Mouse (Mus musculus) hindbrain, postnatal 0 days (tissue): ENCODE measurements around the gene Spon1. TPM values are rescaled to one million over a fixed set of nuclear protein-coding genes. Genes with fewer than 3 reads are reported as not detected.

ENCODE experiments used
- ATAC-seq: fragments of 200-750 bp; cut with Nextera tagmentation; 2 replicates; pipeline ENCODE4 v1.8.0; 2017; ENCODE audit warnings: mild to moderate bottlenecking, moderate TSS enrichment, moderate library complexity
- DNase-seq: peaks from one replicate; pipeline ENCODE4 v3.0.0-alpha.2; 2015; ENCODE audit warnings: low spot score
- H3K27ac ChIP-seq: fragments of 300-500 bp; sonication (generic); 2 replicates; pipeline ENCODE4 v1.5.1; 2014; ENCODE audit warnings: mild to moderate bottlenecking
- H3K27me3 ChIP-seq: fragments of 300-500 bp; sonication (generic); 2 replicates; pipeline ENCODE4 v1.6.1; 2014; ENCODE audit warnings: low read length, mixed read lengths; ENCODE audit not compliant: insufficient read depth
- H3K36me3 ChIP-seq: fragments of 300-500 bp; sonication (generic); 2 replicates; pipeline ENCODE4 v1.6.1; 2014; ENCODE audit warnings: low read length, mixed read lengths; ENCODE audit not compliant: insufficient read depth
- H3K4me1 ChIP-seq: fragments of 300-500 bp; sonication (generic); 2 replicates; pipeline ENCODE4 v1.6.1; 2014; ENCODE audit warnings: antibody characterized with exemption, low read length, mixed read lengths; ENCODE audit not compliant: insufficient read depth
- H3K4me2 ChIP-seq: fragments of 300-500 bp; sonication (generic); 2 replicates; pipeline ENCODE4 v1.6.1; 2014; ENCODE audit warnings: low read depth, mild to moderate bottlenecking, low read length, moderate library complexity, mixed read lengths
- H3K4me3 ChIP-seq: fragments of 300-500 bp; sonication (generic); 2 replicates; pipeline ENCODE4 v1.5.1; 2014; ENCODE audit warnings: low read length
- H3K9ac ChIP-seq: fragments of 300-500 bp; sonication (generic); replicated peaks from 2 replicates; pipeline ENCODE4 v1.6.1; 2014; ENCODE audit warnings: mild to moderate bottlenecking, low read length, moderate library complexity, mixed read lengths
- H3K9me3 ChIP-seq: fragments of 300-500 bp; sonication (generic); 2 replicates; pipeline ENCODE4 v1.6.1; 2016; ENCODE audit warnings: low read length, mixed read lengths
- CTCF ChIP-seq: IDR thresholded peaks from 2 replicates; pipeline ENCODE4 v1.5.1; 2016; ENCODE audit warnings: antibody characterized with exemption, control low read depth, low read depth
- WGBS: fragments of 180-500 bp; shearing (Covaris S2); extraction: QIAGEN DNeasy Blood & Tissue Kit; methylation state at CpG from one replicate; pipeline ENCODE4 v1.1.7; 2014; 5-methylcytosine and 5-hydroxymethylcytosine counted together
- polyA plus RNA-seq: library from polyadenylated mRNA; unstranded; fragments of >200 nt; fragmentation: Nextera tagmentation; extraction: Ambion mirVana; gene quantifications from 2 replicates; pipeline ENCODE4 v1.2.1, GENCODE M21; 2015
- total RNA-seq: library from RNA; depleted of rRNA; stranded (reverse); fragments of >200 nt; gene quantifications from 2 replicates; pipeline ENCODE4 v1.2.3, GENCODE M21; 2014

The Spon1 gene
- total and polyA plus RNA-seq, 2 experiments from 2014 or later, result 43.8 to 50.3 TPM

- H3K4me3 ChIP-seq, result no peak overlapping the region
- no peak overlapping the region for H3K9ac ChIP-seq
- H3K36me3 ChIP-seq, result no peaks in the 10 kb centered on the region
- no peaks in the 10 kb centered on the region for H3K27me3 ChIP-seq
- 42% methylated on average over 2 of the region's 2 CpGs for WGBS
- H3K9me3 ChIP-seq, result no peaks in the 10 kb centered on the region
- TF ChIP-seq CTCF, result no peak
- ATAC-seq (no peak), DNase-seq (no peak)
- peaks cover 12% of the 10 kb centered on the region; the same call in 1 of the 2 replicates for H3K4me1 ChIP-seq
- H3K27ac ChIP-seq, result no peak overlapping the region
- H3K4me2 ChIP-seq, result no peak overlapping the region
Measured at GRCm38 (mm10) chr7:113828576-113828975, 62.8 kb downstream of the Spon1 start.

DNA sequence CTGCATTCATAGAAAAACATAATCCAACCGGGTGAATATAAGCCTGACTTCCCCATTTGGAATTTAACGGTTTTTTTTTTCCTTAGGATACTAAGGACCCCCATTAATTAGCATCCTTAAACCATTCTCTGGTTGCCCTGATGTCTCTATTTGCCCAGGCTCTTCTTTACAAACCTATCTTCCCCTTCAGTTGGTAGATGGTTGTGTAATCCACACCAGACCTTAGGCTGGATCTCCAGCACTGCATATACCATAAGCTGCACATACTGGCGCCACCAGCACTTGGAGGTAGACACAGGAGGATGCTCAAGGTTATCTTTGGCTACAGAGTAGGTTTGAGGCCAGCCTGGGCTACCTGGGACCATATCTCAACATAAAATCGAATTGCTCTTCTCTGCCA lies 71.4 kb downstream of the Spon1 start:
- no peak for TF ChIP-seq CTCF
- DNase-seq, result no peak
- WGBS, result 85% methylated on average over 4 of the region's 4 CpGs
- no peak overlapping the region for H3K9ac ChIP-seq
- no peak for ATAC-seq
- no peaks in the 10 kb centered on the region for H3K9me3 ChIP-seq
- no peaks in the 10 kb centered on the region for H3K27me3 ChIP-seq
- H3K36me3 ChIP-seq, result no peaks in the 10 kb centered on the region
- no peaks in the 10 kb centered on the region for H3K4me1 ChIP-seq
- no peak overlapping the region for H3K4me3 ChIP-seq
- H3K4me2 ChIP-seq, result no peak overlapping the region
- H3K27ac ChIP-seq, result no peak overlapping the region

DNA sequence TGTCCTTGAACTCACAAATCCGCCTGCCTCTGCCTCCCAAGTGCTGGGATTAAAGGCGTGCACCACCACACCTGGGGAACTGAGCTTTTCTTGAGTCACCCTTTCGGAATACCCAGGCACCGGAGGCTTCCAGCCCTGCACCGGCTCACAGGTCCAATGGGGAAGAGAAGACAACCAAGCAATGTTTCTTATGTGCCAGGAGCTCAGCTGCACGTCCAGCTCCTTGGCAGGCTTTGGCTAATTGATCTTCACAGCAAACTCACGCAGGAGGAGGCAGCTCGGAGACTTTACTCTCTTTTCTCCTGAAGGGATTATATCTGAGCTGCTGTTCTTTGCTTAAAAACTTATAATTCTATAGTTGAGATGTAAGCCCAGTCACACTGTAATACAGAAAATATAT lies 73.6 kb downstream of the Spon1 start:
- Histone ChIP-seq H3K9ac (no peak overlapping the region), H3K27me3 (no peaks in the 10 kb centered on the region), H3K4me1 (no peaks in the 10 kb centered on the region), H3K27ac (no peak overlapping the region), H3K9me3 (no peaks in the 10 kb centered on the region), H3K4me3 (no peak overlapping the region), H3K4me2 (no peak overlapping the region), H3K36me3 (no peaks in the 10 kb centered on the region)
- DNase-seq (peak; percentile 56), ATAC-seq (no peak)
- WGBS, result 48% methylated on average over 8 of the region's 8 CpGs
- no peak for TF ChIP-seq CTCF

DNA sequence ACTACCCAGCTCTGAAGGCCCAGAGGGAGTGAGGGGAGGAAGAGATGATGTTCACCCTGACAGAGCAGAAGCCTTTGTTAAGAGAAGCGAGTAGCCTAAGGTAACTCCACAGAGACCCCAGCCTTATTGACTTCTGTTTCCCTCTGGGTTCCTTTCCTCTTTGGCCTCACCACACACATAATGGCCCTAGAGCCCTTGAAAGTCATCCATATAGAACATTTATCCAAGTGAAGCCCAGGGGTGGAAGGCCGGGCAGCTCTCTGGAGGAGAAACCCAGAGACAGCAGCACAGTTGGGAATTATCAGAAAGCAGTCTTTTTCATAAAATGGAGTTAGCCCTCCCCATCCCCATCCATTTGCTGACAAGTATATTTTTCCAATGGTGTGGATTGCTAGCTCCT lies 75.7 kb downstream of the Spon1 start:
- DNase-seq, result no peak

GRCm38 (mm10) chr7:113843150-113843549 lies 77.4 kb downstream of the Spon1 start:
- Histone ChIP-seq H3K27ac (no peak overlapping the region), H3K4me2 (no peak overlapping the region), H3K36me3 (no peaks in the 10 kb centered on the region), H3K9me3 (no peaks in the 10 kb centered on the region), H3K27me3 (no peaks in the 10 kb centered on the region), H3K4me1 (no peaks in the 10 kb centered on the region), H3K9ac (no peak overlapping the region), H3K4me3 (no peak overlapping the region)
- WGBS, result 88% methylated on average over 2 of the region's 2 CpGs
- ATAC-seq (no peak), DNase-seq (no peak)
- no peak for TF ChIP-seq CTCF

More for the DNA sequence above, 75.7 kb downstream of the Spon1 start:
- H3K4me1 ChIP-seq, result no peaks in the 10 kb centered on the region
- no peaks in the 10 kb centered on the region for H3K9me3 ChIP-seq
- no peaks in the 10 kb centered on the region for H3K36me3 ChIP-seq
- ATAC-seq, result no peak
- TF ChIP-seq CTCF, result no peak
- no peak overlapping the region for H3K4me2 ChIP-seq
- no peak overlapping the region for H3K27ac ChIP-seq
- no peak overlapping the region for H3K4me3 ChIP-seq
- H3K9ac ChIP-seq, result no peak overlapping the region
- no peaks in the 10 kb centered on the region for H3K27me3 ChIP-seq
- WGBS, result 87% methylated on average over 2 of the region's 2 CpGs

- H3K9me3 ChIP-seq, result no peaks in the 10 kb centered on the region
- no peak overlapping the region for H3K27ac ChIP-seq
- no peaks in the 10 kb centered on the region for H3K4me1 ChIP-seq
- no peaks in the 10 kb centered on the region for H3K27me3 ChIP-seq
- 47% methylated on average over 5 of the region's 5 CpGs for WGBS
- no peak overlapping the region for H3K4me2 ChIP-seq
- no peak overlapping the region for H3K9ac ChIP-seq
- no peak overlapping the region for H3K4me3 ChIP-seq
- no peak for DNase-seq
- peak; percentile 47; the same call in 1 of the 2 replicates for ATAC-seq
- TF ChIP-seq CTCF, result no peak
- no peaks in the 10 kb centered on the region for H3K36me3 ChIP-seq
Measured at GRCm38 (mm10) chr7:113845191-113845590, 79.4 kb downstream of the Spon1 start.

GRCm38 (mm10) chr7:113846553-113846952 lies 80.8 kb downstream of the Spon1 start:
- Histone ChIP-seq H3K9me3 (no peaks in the 10 kb centered on the region), H3K27me3 (no peaks in the 10 kb centered on the region), H3K4me2 (no peak overlapping the region), H3K4me3 (no peak overlapping the region), H3K27ac (no peak overlapping the region), H3K4me1 (no peaks in the 10 kb centered on the region), H3K36me3 (no peaks in the 10 kb centered on the region), H3K9ac (no peak overlapping the region)
- WGBS, result 65% methylated on average over 3 of the region's 3 CpGs
- TF ChIP-seq CTCF, result no peak
- ATAC-seq, result no peak
- DNase-seq, result no peak
